Mouse (Mus musculus) splenic B cell, adult 2 months (primary cell): Measurements from ENCODE around the gene Gm4985.
"Not testable (repeated sequence)": the region's sequence is repeated elsewhere in the genome, so short reads cannot be mapped to it uniquely, and the experiment has no call there.

Experiments used
- DNase-seq: peaks from one replicate; pipeline ENCODE4 v3.0.0-alpha.2; 2011; ENCODE audit warnings: low read depth, low spot score
- H3K27me3 ChIP-seq: 2 replicates; pipeline ENCODE4 v1.6.1; 2012; ENCODE audit warnings: mild to moderate bottlenecking, low read length, moderate library complexity, mixed read lengths; ENCODE audit not compliant: control insufficient read depth, poor library complexity, insufficient read depth, severe bottlenecking
- H3K36me3 ChIP-seq: 2 replicates; pipeline ENCODE4 v1.6.1; 2012; ENCODE audit warnings: mild to moderate bottlenecking, low read length, moderate library complexity, mixed read lengths; ENCODE audit not compliant: control insufficient read depth, poor library complexity, insufficient read depth, severe bottlenecking

Gene Gm4985

GRCm38 (mm10) chrX:23958834-23959233 is at the start of gene Gm4985:
Gene Gm4985, minus strand, starts transcription at chrX:23958934.
- not testable (repeated sequence) for H3K27me3 ChIP-seq, DNase-seq, H3K36me3 ChIP-seq

GRCm38 (mm10) chrX:23954161-23954560 is 4.6 kb downstream of the Gm4985 start:
- no peak for DNase-seq
- Histone ChIP-seq H3K27me3 (no peaks in the 10 kb centered on the region), H3K36me3 (no peaks in the 10 kb centered on the region)
